Mouse (Mus musculus) cortical plate, adult 2 months (tissue): Measurements from ENCODE around the gene Ptpre. TPM values are rescaled to one million over a fixed set of nuclear protein-coding genes. Genes with fewer than 3 reads are reported as not detected.
"Not testable (repeated sequence)": the region's sequence is repeated elsewhere in the genome, so short reads cannot be mapped to it uniquely, and the experiment has no call there.

Source experiments
- H3K27ac ChIP-seq: fragments of 200-500 bp; 2 replicates; pipeline ENCODE4 v1.5.1; 2012; ENCODE audit warnings: low read length, control low read depth, inconsistent platforms; ENCODE audit not compliant: insufficient read depth
- H3K4me1 ChIP-seq: fragments of 200-500 bp; 2 replicates; pipeline ENCODE4 v1.6.1; 2011; ENCODE audit warnings: low read length; ENCODE audit not compliant: control insufficient read depth, insufficient read depth
- H3K4me3 ChIP-seq: fragments of 200-500 bp; 2 replicates; pipeline ENCODE4 v1.5.1; 2011; ENCODE audit warnings: mild to moderate bottlenecking, low read length, control low read depth; ENCODE audit not compliant: insufficient read depth
- CTCF ChIP-seq: fragments of 200-500 bp; IDR thresholded peaks from 2 replicates; pipeline ENCODE4 v1.5.1; 2011; ENCODE audit warnings: mild to moderate bottlenecking, control low read depth, low read length; ENCODE audit not compliant: insufficient read depth; ENCODE audit errors: extremely low read depth
- POLR2A ChIP-seq: fragments of 200-500 bp; IDR thresholded peaks from 2 replicates; pipeline ENCODE4 v1.6.1; 2011; ENCODE audit warnings: mild to moderate bottlenecking, low read length, control low read depth; ENCODE audit not compliant: insufficient read depth; ENCODE audit errors: extremely low read depth
- polyA plus RNA-seq: library from polyadenylated mRNA; depleted of rRNA; stranded (reverse); fragments of >200 nt; gene quantifications from 2 replicates; pipeline ENCODE4 v1.2.3, GENCODE M21; 2012; rRNA removed

The Ptpre gene
- 13.3 and 15.3 TPM in 2 replicates for polyA plus RNA-seq

- peak within 1 kb of the TSS; percentile 98 for H3K27ac ChIP-seq
- no peak for TF ChIP-seq POLR2A
- TF ChIP-seq CTCF, result peak; percentile 56
- peak within 1 kb of the TSS; percentile 100 for H3K4me3 ChIP-seq
- no peaks in the 10 kb centered on the region; the same call in 1 of the 2 replicates for H3K4me1 ChIP-seq
Measured at GRCm38 (mm10) chr7:135537341-135537901, at the start of gene Ptpre. TSS of gene Ptpre (plus strand) at chr7:135537481.

GRCm38 (mm10) chr7:135488214-135488810 is 49.0 kb upstream of the Ptpre start:
- TF ChIP-seq CTCF, result peak; percentile 47
- TF ChIP-seq POLR2A, result no peak
- Histone ChIP-seq H3K4me3 (no peak overlapping the region), H3K27ac (no peak overlapping the region), H3K4me1 (no peaks in the 10 kb centered on the region)

- Histone ChIP-seq H3K27ac (no peak overlapping the region), H3K4me3 (no peak overlapping the region), H3K4me1 (no peaks in the 10 kb centered on the region)
- TF ChIP-seq POLR2A (no peak), CTCF (no peak)
Measured at GRCm38 (mm10) chr7:135489724-135490499, 47.4 kb upstream of the Ptpre start.

GRCm38 (mm10) chr7:135490500-135490886 is 46.8 kb upstream of the Ptpre start:
- no peak overlapping the region for H3K4me3 ChIP-seq
- TF ChIP-seq POLR2A (no peak), CTCF (no peak)
- no peaks in the 10 kb centered on the region for H3K4me1 ChIP-seq
- no peak overlapping the region for H3K27ac ChIP-seq

GRCm38 (mm10) chr7:135495303-135495702 is 42.0 kb upstream of the Ptpre start:
- no peaks in the 10 kb centered on the region for H3K4me1 ChIP-seq
- no peak overlapping the region for H3K27ac ChIP-seq
- H3K4me3 ChIP-seq, result no peak overlapping the region
- TF ChIP-seq POLR2A, result no peak
- TF ChIP-seq CTCF, result peak; percentile 60

GRCm38 (mm10) chr7:135498565-135499186 is 38.6 kb upstream of the Ptpre start:
- Histone ChIP-seq H3K27ac (no peak overlapping the region), H3K4me1 (no peaks in the 10 kb centered on the region), H3K4me3 (no peak overlapping the region)
- TF ChIP-seq POLR2A (no peak), CTCF (no peak)

GRCm38 (mm10) chr7:135499403-135499802 is 37.9 kb upstream of the Ptpre start:
- no peaks in the 10 kb centered on the region for H3K4me1 ChIP-seq
- H3K4me3 ChIP-seq, result no peak overlapping the region
- TF ChIP-seq POLR2A (no peak), CTCF (peak; percentile 37; the same call in 1 of the 2 replicates)
- H3K27ac ChIP-seq, result no peak overlapping the region

GRCm38 (mm10) chr7:135506506-135506905 is 30.8 kb upstream of the Ptpre start:
- not testable (repeated sequence) for H3K27ac ChIP-seq, H3K4me3 ChIP-seq

GRCm38 (mm10) chr7:135508602-135509001 is 28.7 kb upstream of the Ptpre start:
- H3K27ac ChIP-seq, result no peak overlapping the region
- H3K4me1 ChIP-seq, result no peaks in the 10 kb centered on the region
- TF ChIP-seq POLR2A (no peak), CTCF (no peak)
- H3K4me3 ChIP-seq, result no peak overlapping the region

More at GRCm38 (mm10) chr7:135506506-135506905, 30.8 kb upstream of the Ptpre start:
- not testable (repeated sequence) for H3K4me1 ChIP-seq

- Histone ChIP-seq H3K4me1 (no peaks in the 10 kb centered on the region), H3K27ac (no peak overlapping the region), H3K4me3 (no peak overlapping the region)
- TF ChIP-seq CTCF, result no peak
- TF ChIP-seq POLR2A, result no peak
Measured at GRCm38 (mm10) chr7:135509272-135509671, 28.0 kb upstream of the Ptpre start.
